Mouse (Mus musculus) midbrain, postnatal 0 days (tissue): ENCODE results near the gene Myh10. TPM values are rescaled to one million over a fixed set of nuclear protein-coding genes. Genes with fewer than 3 reads are reported as not detected.

Source experiments
- ATAC-seq: fragments of 200-750 bp; cut with Nextera tagmentation; 2 replicates; pipeline ENCODE4 v1.8.0; 2017; ENCODE audit warnings: moderate number of reproducible peaks, mild to moderate bottlenecking, moderate TSS enrichment, moderate library complexity; ENCODE audit not compliant: low FRiP score
- DNase-seq: peaks from one replicate; pipeline ENCODE4 v3.0.0-alpha.2; 2015; ENCODE audit warnings: low spot score
- H3K27ac ChIP-seq: fragments of 300-500 bp; sonication (generic); 2 replicates; pipeline ENCODE4 v1.5.1; 2014; ENCODE audit warnings: low read depth, mild to moderate bottlenecking, low read length, mixed read lengths
- H3K27me3 ChIP-seq: fragments of 300-500 bp; sonication (generic); 2 replicates; pipeline ENCODE4 v1.6.1; 2014; ENCODE audit warnings: low read length, control low read depth, mixed read lengths; ENCODE audit not compliant: insufficient read depth
- H3K36me3 ChIP-seq: fragments of 300-500 bp; sonication (generic); 2 replicates; pipeline ENCODE4 v1.6.1; 2014; ENCODE audit warnings: low read length, control low read depth, mixed read lengths; ENCODE audit not compliant: insufficient read depth
- H3K4me1 ChIP-seq: fragments of 300-500 bp; sonication (generic); 2 replicates; pipeline ENCODE4 v1.6.1; 2014; ENCODE audit warnings: mild to moderate bottlenecking, control low read depth, antibody characterized with exemption, low read length, mixed read lengths; ENCODE audit not compliant: insufficient read depth
- H3K4me2 ChIP-seq: fragments of 300-500 bp; sonication (generic); 2 replicates; pipeline ENCODE4 v1.6.1; 2014; ENCODE audit warnings: low read depth, mild to moderate bottlenecking, low read length, mixed read lengths; ENCODE audit not compliant: poor library complexity, severe bottlenecking
- H3K4me3 ChIP-seq: fragments of 300-500 bp; sonication (generic); 2 replicates; pipeline ENCODE4 v1.5.1; 2014; ENCODE audit warnings: low read depth, mild to moderate bottlenecking, low read length, moderate library complexity
- H3K9ac ChIP-seq: fragments of 300-500 bp; sonication (generic); replicated peaks from 2 replicates; pipeline ENCODE4 v1.6.1; 2014; ENCODE audit warnings: mild to moderate bottlenecking, low read length, moderate library complexity, mixed read lengths; ENCODE audit not compliant: poor library complexity, severe bottlenecking
- H3K9me3 ChIP-seq: fragments of 300-500 bp; sonication (generic); 2 replicates; pipeline ENCODE4 v1.6.1; 2016; ENCODE audit warnings: low read length, control low read depth
- CTCF ChIP-seq: IDR thresholded peaks from 2 replicates; pipeline ENCODE4 v1.5.1; 2016; ENCODE audit warnings: antibody characterized with exemption, mild to moderate bottlenecking
- WGBS: fragments of 180-500 bp; shearing (Covaris S2); extraction: QIAGEN DNeasy Blood & Tissue Kit; methylation state at CpG from one replicate; pipeline ENCODE4 v1.1.7; 2014; 5-methylcytosine and 5-hydroxymethylcytosine counted together
- polyA plus RNA-seq: library from polyadenylated mRNA; unstranded; fragments of >200 nt; fragmentation: Nextera tagmentation; extraction: Ambion mirVana; gene quantifications from 2 replicates; pipeline ENCODE4 v1.2.1, GENCODE M21; 2015
- total RNA-seq: library from RNA; depleted of rRNA; stranded (reverse); fragments of >200 nt; gene quantifications from 2 replicates; pipeline ENCODE4 v1.2.3, GENCODE M21; 2014

Gene Myh10
- total and polyA plus RNA-seq, 2 experiments from 2014 or later = 68.0 to 217 TPM

GRCm38 (mm10) chr11:68777933-68778332 is 86.6 kb downstream of the Myh10 start:
- no peaks in the 10 kb centered on the region for H3K4me1 ChIP-seq
- no peak for TF ChIP-seq CTCF
- no peak for DNase-seq
- no peak overlapping the region for H3K4me2 ChIP-seq
- H3K36me3 ChIP-seq = peaks cover 46% of the 10 kb centered on the region
- ATAC-seq = no peak
- no peaks in the 10 kb centered on the region for H3K9me3 ChIP-seq
- H3K9ac ChIP-seq = no peak overlapping the region
- no peak overlapping the region for H3K27ac ChIP-seq
- no peak overlapping the region for H3K4me3 ChIP-seq
- H3K27me3 ChIP-seq = no peaks in the 10 kb centered on the region
- WGBS = 86% methylated on average over 11 of the region's 11 CpGs

- Histone ChIP-seq H3K9ac (no peak overlapping the region), H3K36me3 (peaks cover 45% of the 10 kb centered on the region), H3K27me3 (no peaks in the 10 kb centered on the region), H3K4me1 (no peaks in the 10 kb centered on the region), H3K4me3 (no peak overlapping the region), H3K4me2 (no peak overlapping the region), H3K9me3 (no peaks in the 10 kb centered on the region), H3K27ac (no peak overlapping the region)
- no peak for ATAC-seq
- TF ChIP-seq CTCF = no peak
- DNase-seq = no peak
Observed at GRCm38 (mm10) chr11:68778855-68779254, 87.5 kb downstream of the Myh10 start.

GRCm38 (mm10) chr11:68779735-68780465 is 88.5 kb downstream of the Myh10 start:
- H3K4me1 ChIP-seq = no peaks in the 10 kb centered on the region
- H3K36me3 ChIP-seq = peaks cover 48% of the 10 kb centered on the region
- no peak for TF ChIP-seq CTCF
- no peak overlapping the region for H3K9ac ChIP-seq
- H3K27ac ChIP-seq = 0 out of 2 replicates have a peak overlapping the region, but pooled peaks have one; percentile 12
- ATAC-seq (no peak), DNase-seq (no peak)
- no peak overlapping the region for H3K4me2 ChIP-seq
- WGBS = 77% methylated on average over 10 of the region's 10 CpGs
- H3K27me3 ChIP-seq = no peaks in the 10 kb centered on the region
- H3K9me3 ChIP-seq = no peaks in the 10 kb centered on the region
- no peak overlapping the region for H3K4me3 ChIP-seq

DNA sequence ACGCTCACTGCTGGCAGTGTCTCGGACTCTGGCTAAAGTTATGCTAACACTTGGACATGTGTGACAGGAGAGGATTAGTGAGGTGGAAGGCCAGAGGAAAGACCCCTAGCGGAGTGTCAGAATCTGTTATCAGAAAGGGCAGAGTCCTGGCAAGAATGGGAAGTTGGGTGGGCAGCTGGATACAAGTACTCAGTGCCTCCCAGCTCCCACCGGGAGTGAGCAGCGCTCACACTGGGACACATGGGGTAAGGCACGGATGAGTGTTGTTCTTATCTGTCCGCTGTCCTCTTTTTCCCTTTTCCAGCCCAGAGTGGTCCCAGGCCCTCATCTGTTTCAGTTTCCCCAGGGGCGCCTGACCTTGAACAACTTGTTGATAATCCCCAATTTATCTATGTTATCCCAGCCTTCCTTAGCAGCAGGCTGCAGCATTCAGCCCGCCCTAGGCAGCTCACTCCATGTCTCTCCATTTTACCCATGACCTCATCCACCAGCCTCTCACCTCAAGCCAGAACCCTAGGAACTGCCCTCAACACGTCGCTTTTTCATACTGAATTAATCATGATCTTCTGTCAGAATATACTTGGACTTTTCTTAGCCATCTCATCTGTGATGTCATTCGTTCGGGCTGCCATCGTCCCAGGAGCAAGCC is 89.2 kb downstream of the Myh10 start:
- ATAC-seq (no peak), DNase-seq (no peak)
- Histone ChIP-seq H3K36me3 (peaks cover 53% of the 10 kb centered on the region), H3K9me3 (no peaks in the 10 kb centered on the region), H3K4me2 (no peak overlapping the region), H3K4me3 (no peak overlapping the region), H3K27ac (no peak overlapping the region), H3K27me3 (no peaks in the 10 kb centered on the region), H3K4me1 (no peaks in the 10 kb centered on the region), H3K9ac (no peak overlapping the region)
- TF ChIP-seq CTCF = no peak
- WGBS = 86% methylated on average over 14 of the region's 14 CpGs

- WGBS = 91% methylated on average over 9 of the region's 9 CpGs
- Histone ChIP-seq H3K4me2 (no peak overlapping the region), H3K4me1 (no peaks in the 10 kb centered on the region), H3K4me3 (no peak overlapping the region), H3K9me3 (no peaks in the 10 kb centered on the region), H3K27ac (no peak overlapping the region), H3K36me3 (peaks cover 57% of the 10 kb centered on the region), H3K9ac (no peak overlapping the region), H3K27me3 (no peaks in the 10 kb centered on the region)
- DNase-seq = no peak
- no peak for ATAC-seq
- TF ChIP-seq CTCF = no peak
Observed at GRCm38 (mm10) chr11:68782336-68782735, 91.0 kb downstream of the Myh10 start.

DNA sequence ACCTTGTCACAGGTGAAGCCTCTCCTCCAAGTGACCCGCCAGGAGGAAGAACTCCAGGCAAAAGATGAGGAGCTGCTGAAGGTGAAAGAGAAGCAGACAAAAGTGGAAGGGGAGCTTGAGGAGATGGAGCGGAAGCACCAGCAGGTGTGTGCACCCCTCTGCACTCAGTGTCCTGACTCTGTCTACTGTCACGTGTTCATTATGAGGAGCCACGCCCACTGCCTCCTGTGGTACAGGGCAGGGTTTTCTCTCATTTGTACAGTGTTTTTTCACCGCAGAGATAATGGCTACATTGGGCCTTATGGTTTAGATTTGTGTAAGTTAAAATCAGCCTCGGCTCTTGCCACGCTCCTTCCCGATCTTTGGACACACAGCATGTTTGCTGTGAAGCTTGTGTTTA is 94.5 kb downstream of the Myh10 start:
- Histone ChIP-seq H3K4me2 (no peak overlapping the region), H3K27ac (no peak overlapping the region), H3K4me3 (no peak overlapping the region), H3K9me3 (no peaks in the 10 kb centered on the region), H3K27me3 (no peaks in the 10 kb centered on the region), H3K4me1 (no peaks in the 10 kb centered on the region), H3K9ac (no peak overlapping the region), H3K36me3 (peaks cover 79% of the 10 kb centered on the region)
- 84% methylated on average over 8 of the region's 8 CpGs for WGBS
- TF ChIP-seq CTCF = no peak
- DNase-seq (no peak), ATAC-seq (no peak)
